Mouse (Mus musculus) lung, adult 18-20 months (tissue): Measurements from ENCODE around the gene Plxna4.

Source experiments
- DNase-seq, 2 experiments: peaks; one replicate each; pipeline ENCODE4 v3.0.0; 2022; ENCODE audit warnings: mixed read lengths in 2 of 2

Gene Plxna4

DNA sequence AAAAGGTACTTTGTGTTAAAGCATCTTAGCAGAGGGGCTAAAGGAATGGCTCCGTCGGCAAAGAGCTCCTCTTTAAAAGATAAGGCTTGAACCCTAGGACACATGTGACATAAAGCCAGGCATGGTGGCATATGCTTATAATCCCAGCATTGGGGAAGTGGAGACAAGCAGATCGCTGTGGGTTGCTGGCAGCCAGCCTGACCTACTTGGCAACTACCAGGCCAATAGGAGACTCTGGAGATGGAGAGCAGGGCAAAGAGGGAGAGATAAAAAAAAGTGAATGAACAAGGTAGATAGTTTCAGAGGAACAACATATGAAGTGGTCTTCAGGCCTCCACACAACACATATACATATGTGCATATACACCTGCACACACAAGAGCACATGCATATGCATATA lies 189.7 kb downstream of the Plxna4 start:
- DNase-seq = no peak

- peak; percentile 87 to 90 for DNase-seq
Measured at GRCm38 (mm10) chr6:32397133-32397730, 190.8 kb downstream of the Plxna4 start.

DNA sequence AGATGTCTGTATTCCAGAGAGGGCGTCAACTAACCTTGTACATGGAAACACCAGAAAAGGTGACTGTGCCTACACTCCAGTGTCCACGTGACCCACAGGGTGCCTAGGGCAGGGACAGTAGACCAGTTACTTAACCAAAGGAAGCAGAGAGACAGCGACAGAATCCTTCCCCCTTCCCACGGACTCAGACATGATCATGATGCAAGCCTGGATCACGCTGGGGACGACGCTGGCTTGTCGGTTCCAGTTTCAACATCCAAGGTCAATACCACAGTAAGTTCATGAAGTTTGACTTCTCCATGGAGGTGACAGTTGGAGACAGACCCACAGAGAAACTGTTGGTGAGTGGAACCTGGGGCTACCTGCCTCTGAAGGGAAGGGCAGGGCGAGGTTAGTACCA lies 192.6 kb downstream of the Plxna4 start:
- no peak for DNase-seq

DNA sequence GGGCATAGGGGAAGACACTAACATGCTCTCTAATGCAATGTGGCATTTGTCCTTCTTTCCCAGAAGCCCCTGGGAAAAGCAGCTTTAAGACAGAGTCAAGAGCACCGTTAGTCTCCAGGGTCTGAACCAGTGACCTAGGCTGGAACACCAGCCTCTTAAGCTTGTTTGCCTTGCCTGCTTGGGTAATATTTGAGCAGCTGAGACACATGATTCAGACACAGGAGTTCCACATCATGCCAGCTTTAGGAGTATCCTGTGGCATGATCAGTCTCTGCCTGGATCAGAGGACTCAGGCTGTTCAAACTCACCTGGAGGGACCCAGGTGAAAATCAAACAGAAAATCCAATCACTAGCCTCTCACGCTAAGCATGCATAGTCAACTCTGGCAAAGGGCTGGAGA lies 195.7 kb downstream of the Plxna4 start:
- DNase-seq = peak; percentile 35 to 61

DNA sequence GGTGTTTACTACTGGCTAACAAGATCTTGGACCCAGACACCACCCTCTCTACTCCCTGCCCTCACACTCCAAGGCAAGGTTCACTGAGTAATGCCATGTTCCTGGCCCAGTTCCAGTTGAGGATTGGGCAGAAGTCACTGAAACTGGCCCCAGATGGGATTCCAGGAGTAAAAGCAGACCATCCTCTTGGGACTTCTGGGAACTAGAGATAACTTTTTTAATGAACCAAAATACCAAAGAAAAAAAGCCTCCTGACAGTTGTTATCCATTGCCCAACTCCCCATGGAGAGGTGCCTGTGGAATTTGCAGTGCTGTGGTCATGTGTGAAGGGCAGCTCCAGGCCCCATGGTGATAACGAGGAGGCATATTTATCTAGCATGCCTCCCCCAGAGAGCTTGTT lies 199.7 kb downstream of the Plxna4 start:
- DNase-seq = peak; percentile 29 to 35

- DNase-seq = peak in 1 of 2 experiments; percentile 26
Measured at GRCm38 (mm10) chr6:32386915-32387314, 201.1 kb downstream of the Plxna4 start.

DNA sequence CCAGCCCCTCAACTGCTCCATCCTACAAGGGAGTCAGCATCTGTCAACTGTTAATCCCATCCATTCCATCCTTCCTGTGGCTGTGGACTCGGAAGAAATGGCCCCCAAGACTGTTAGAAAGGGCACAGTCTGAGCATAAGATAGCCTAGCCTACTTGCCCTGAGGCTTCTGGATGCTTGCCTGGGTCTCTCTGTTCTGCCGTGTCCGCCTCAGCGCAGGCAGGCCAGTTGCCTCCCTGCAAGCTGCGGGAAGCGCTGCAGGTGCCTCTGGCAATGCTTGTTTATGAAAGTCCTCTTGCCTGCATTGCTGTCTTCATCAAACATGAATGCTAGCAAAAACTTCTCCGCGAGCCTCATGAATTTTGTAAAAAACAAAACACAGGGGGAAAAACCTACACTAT lies 203.1 kb downstream of the Plxna4 start:
- DNase-seq = no peak

GRCm38 (mm10) chr6:32384423-32384822 lies 203.6 kb downstream of the Plxna4 start:
- DNase-seq = no peak

DNA sequence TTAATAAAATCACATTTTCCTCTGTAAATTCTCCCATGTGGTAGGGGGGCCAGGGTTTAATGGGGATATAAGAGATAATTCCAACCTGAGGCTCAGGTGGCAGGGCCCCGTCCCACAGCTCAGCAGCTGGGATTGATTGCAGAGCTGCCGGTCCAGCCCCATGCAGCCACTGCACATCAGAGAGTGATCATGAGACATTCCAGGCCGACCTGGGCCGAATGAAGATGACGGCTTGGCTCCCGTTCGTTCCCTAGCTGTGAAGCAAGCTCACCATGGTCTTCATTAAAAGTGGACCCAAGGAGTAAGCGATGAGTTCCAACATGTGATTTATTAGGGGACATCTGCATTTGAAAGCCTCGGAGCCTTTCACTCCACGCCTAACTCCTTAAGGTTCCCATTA lies 206.5 kb downstream of the Plxna4 start:
- DNase-seq = no peak

DNA sequence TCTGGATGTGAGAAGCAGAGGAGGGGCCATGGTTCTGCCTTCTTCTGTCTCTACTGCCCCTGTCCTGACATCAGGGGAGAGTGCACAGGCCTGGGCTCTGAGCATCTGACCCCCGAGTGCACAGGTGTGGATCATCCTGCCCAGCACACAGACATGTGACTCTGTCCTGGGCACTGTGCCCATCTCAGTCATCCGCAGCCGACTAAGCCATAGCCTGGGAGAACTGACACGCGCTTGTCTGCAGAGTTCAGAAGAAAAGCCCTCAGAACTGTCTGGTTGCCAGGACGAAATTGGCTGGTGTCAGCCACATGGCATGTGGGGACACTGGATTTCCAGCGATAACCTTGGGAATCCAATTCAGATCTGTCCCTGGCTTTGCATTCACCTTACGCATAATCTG lies 210.8 kb downstream of the Plxna4 start:
- peak in 1 of 2 experiments; percentile 18 for DNase-seq

DNA sequence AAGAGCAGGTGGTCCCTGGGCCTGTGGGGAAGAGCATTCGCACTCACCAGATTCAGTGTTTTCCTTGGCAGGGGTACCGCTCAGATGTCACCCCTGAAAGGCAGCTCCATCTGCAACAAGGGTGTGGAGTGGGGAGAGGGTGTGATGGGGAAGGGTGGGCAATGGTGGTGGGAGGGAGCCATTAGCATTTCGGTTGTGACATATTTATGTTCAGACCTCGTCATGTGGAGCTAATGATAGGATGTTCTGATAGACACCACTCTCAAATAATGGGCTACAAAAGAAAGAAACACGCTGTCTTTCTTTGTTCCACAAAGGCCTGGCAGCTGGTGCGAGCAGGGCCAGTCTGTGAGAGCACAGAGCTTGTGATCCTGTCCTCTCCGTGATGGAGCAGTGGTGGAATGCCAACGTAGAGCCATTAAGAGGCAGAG lies 214.0 kb downstream of the Plxna4 start:
- DNase-seq = no peak

DNA sequence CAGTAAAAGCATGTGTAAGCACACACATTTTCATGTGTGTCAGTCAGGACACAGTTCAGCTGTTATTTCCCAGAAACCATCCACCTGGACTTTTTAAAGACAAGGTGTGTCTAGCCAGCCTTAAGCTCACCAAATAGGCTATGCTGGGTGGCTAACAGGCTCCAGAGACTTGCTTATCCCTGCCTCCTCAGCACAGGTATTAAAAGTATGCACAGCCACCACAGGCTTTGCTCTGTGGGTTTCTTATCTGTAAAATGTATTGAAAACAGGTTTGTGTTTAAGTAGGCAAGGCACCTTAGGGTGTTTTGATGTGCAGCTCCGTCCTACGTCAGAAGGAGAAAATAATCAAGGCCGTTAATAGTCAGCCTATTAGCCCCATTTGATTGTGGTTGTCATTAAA lies 218.9 kb downstream of the Plxna4 start:
- DNase-seq = no peak

DNA sequence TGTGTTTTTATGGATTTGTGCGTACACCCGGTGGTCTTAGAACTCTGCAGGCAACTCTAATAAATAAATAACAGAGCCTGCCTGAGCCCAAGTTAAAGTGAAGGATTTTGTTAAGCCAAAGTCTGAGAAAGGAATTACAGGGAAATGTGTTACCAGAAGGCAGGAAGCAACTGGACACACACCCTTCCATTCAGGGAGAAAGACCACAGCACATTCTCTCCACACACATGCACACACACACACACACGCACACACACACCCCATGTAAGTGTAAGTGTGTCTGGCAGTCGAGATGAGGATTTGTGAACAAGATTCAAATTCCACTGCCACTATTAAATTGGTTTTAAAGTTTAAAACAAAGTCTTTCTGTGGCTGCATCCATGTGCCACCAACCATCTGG lies 219.6 kb downstream of the Plxna4 start:
- no peak for DNase-seq

GRCm38 (mm10) chr6:32364933-32365332 lies 223.1 kb downstream of the Plxna4 start:
- no peak for DNase-seq

GRCm38 (mm10) chr6:32363489-32364068 lies 224.4 kb downstream of the Plxna4 start:
- DNase-seq = no peak

DNA sequence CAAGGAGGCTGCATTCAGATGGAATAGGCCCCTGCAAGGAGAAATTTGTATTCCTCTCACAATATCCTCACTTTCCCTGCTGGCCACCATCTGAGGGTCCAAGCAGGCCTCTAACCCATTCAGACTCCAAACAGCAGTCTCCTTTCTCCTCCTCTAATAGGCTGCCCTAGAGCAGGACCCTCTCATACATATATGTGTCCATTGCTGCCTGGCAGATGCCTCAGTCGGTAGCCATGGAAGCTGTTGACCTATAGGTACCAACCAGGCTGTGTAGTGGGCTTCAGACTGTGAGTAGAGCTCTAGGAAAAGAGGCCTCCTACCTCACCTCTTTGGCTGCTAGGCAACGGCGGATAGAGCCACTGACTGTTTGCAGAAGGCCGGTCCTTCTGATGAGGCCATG lies 225.6 kb downstream of the Plxna4 start:
- no peak for DNase-seq

DNA sequence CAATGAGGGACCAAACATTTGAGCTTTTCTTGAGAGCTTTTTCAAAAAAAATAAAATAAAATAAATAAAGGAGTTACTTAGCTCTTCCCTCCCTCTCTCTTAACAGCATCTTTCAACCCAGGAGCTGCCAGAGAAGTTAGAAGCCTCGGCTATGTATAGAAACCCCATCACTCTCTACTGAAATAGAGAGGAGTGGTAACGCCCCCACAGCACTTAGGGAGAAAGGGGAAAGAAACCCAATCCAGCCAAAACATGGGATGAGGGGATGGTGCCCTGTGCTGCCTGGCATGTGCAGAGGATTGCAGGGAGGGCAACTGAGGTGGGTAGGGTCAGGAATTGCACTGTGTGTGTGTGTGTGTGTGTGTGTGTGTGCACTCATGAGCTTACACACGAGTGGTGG lies 228.3 kb downstream of the Plxna4 start:
- no peak for DNase-seq

- DNase-seq = no peak
Measured at GRCm38 (mm10) chr6:32357497-32357896, 230.5 kb downstream of the Plxna4 start.

- no peak for DNase-seq
Measured at GRCm38 (mm10) chr6:32355559-32355958, 232.4 kb downstream of the Plxna4 start.

DNA sequence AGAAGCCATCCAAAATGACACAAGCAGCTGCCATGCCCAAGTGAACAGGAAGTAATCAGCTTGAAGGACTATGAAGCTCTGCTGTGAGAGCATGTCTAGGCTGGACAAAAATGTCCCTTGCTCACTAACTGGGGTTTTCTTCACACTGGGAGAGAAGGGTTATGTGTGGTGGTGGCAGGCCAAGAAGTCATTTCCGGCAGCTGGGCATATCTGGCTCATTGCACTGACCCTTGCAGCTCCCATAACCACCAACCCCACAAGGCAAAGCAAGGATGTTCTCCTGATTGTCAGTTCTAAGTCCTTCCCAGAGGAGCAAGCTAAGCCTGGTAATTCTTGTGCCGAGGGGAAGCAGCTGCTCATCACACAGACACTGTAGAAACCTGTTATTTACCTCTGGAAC lies 239.0 kb downstream of the Plxna4 start:
- DNase-seq = no peak

DNA sequence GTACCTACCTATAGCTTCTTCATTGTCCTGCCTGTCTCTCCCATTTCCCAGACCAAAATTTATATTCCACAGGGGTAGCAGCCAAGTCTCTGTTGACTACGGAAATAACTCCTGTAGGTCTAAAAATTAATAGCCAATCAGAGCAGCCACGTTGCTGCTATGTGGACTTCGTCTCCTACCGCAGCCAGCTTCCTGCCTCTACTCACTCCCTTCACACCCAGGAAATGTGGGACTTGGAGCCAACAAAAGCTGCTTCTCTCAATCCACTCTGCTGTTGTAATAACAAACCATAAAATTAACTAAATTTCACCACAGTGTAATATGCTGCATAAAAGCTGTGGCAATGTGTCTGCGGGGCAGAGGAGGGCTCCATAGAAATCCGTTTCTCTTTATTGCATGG lies 239.9 kb downstream of the Plxna4 start:
- DNase-seq = no peak

DNA sequence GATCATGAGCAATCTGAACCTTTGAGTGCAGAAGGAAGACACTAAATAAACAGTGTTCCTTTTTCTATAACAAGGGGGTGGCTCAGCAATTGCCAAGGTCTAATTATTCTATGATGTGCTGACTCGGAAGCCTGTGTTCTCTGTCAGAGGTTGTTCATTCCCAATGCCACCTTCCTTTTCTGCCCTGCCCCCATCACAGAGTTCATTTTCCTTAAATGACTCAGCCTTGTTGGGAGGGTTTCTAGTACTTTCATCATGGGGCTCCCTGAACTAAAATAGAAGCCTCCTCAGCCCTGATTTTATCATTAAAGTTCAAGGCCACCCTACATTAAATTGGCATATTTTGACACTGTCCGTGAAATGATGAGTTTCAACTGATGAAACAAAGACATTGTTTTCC lies 242.0 kb downstream of the Plxna4 start:
- no peak for DNase-seq

DNA sequence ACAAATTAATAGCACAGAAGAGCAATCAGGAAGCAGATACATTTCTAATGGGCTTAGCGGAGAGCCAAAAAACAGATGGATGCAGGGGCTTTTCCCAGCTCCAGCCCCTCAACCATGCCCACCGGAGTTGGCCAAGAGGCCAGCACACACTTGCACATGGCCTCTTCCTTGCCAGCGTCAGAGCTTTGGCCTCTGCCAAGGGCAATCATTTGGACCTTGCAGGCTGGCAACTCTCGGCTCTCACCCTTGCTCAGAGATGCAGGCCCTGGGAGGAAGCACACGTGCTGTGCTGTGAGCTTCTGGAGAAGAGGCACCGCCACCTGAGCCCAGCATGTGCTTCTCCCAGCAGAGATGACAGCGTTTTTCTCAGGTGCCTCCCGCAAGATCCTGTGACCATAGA lies 245.3 kb downstream of the Plxna4 start:
- DNase-seq = no peak

- no peak for DNase-seq
Measured at GRCm38 (mm10) chr6:32342272-32342671, 245.7 kb downstream of the Plxna4 start.

- DNase-seq = no peak
Measured at GRCm38 (mm10) chr6:32338416-32338943, 249.5 kb downstream of the Plxna4 start.
